Mouse (Mus musculus) forebrain, embryonic 13.5 days (tissue): ENCODE measurements around the gene Gm20388. TPM values are rescaled to one million over a fixed set of nuclear protein-coding genes. Genes with fewer than 3 reads are reported as not detected.

Source experiments
- ATAC-seq: fragments of 200-750 bp; cut with Nextera tagmentation; 2 replicates; pipeline ENCODE4 v1.8.0; 2017
- H3K27ac ChIP-seq: fragments of 300-500 bp; sonication (generic); 2 replicates; pipeline ENCODE4 v1.5.1; 2015; ENCODE audit warnings: inconsistent platforms, mild to moderate bottlenecking, moderate library complexity
- H3K27me3 ChIP-seq: fragments of 300-500 bp; sonication (generic); 2 replicates; pipeline ENCODE4 v1.6.1; 2015; ENCODE audit warnings: mild to moderate bottlenecking, inconsistent platforms
- H3K36me3 ChIP-seq: fragments of 300-500 bp; sonication (generic); 2 replicates; pipeline ENCODE4 v1.6.1; 2015; ENCODE audit warnings: mild to moderate bottlenecking, inconsistent platforms; ENCODE audit not compliant: poor library complexity, severe bottlenecking
- H3K4me1 ChIP-seq: fragments of 300-500 bp; sonication (generic); 2 replicates; pipeline ENCODE4 v1.6.1; 2015; ENCODE audit warnings: inconsistent platforms
- H3K4me2 ChIP-seq: fragments of 300-500 bp; sonication (generic); 2 replicates; pipeline ENCODE4 v1.6.1; 2015; ENCODE audit warnings: inconsistent platforms, mild to moderate bottlenecking, moderate library complexity
- H3K4me3 ChIP-seq: fragments of 300-500 bp; sonication (generic); 2 replicates; pipeline ENCODE4 v1.5.1; 2015; ENCODE audit warnings: mild to moderate bottlenecking, inconsistent platforms
- H3K9ac ChIP-seq: fragments of 300-500 bp; sonication (generic); 2 replicates; pipeline ENCODE4 v1.6.1; 2015; ENCODE audit warnings: mild to moderate bottlenecking, inconsistent platforms
- H3K9me3 ChIP-seq: fragments of 300-500 bp; sonication (generic); replicated peaks from 2 replicates; pipeline ENCODE4 v1.6.1; 2016; ENCODE audit warnings: inconsistent platforms
- WGBS: fragments of 180-500 bp; shearing (Covaris S2); methylation state at CpG from one replicate; pipeline ENCODE4 v1.1.7; 2015; 5-methylcytosine and 5-hydroxymethylcytosine counted together
- polyA plus RNA-seq: library from polyadenylated mRNA; unstranded; fragments of >200 nt; fragmentation: Nextera tagmentation; extraction: Ambion mirVana; gene quantifications from 2 replicates; pipeline ENCODE4 v1.2.1, GENCODE M21; 2015

Gene Gm20388
- polyA plus RNA-seq = 5.6 and 13.1 TPM in 2 replicates

DNA sequence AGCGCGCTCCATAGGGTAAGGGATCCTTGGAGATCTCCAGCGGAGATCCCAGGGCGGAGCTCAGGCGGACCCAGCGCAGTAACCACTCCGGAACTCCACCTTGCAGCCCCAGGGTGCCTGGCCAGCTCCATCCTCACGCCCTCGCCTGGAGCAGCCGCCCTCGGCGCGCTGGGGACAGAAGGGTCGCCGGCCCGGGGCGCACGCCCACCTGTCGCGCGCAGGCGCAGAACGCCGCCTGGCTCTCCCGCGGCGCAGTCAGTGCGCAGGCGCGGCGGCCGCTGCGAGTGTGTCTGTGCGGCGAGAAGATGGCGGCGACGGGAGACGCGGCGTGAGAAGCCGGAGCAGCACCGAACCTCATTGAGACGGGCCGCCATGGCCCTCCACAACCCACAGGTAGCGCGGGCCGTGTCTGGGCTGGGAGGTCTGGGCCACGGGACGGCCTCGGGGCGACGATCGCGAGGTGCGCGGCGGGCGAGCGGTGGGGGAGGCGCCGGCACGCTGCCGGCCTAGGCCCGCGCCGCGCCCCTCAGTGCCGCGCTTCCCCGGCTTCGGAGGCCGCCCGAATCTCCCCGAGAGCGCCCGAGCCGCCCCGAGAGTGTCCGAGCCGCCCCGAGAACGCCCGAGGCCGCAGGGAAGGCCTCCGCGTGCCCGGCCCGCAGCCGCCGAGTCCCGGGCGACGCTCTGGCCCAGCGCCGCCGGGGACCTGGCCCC, at the start of gene Gm20388:
Gene Gm20388 (plus strand): TSS at position 295 of the 711 bp plus-strand sequence.
- H3K27me3 ChIP-seq = no peaks in the 10 kb centered on the region
- under 1% methylated on average over 76 of the region's 97 CpGs for WGBS
- peak within 1 kb of the TSS; percentile 94 for H3K9ac ChIP-seq
- H3K27ac ChIP-seq = peak within 1 kb of the TSS; percentile 91
- no peaks in the 10 kb centered on the region for H3K9me3 ChIP-seq
- peaks cover 37% of the 10 kb centered on the region for H3K4me1 ChIP-seq
- H3K4me2 ChIP-seq = peak within 1 kb of the TSS; percentile 87
- H3K36me3 ChIP-seq = no peaks in the 10 kb centered on the region
- peak; percentile 96 for ATAC-seq
- peak within 1 kb of the TSS; percentile 87 for H3K4me3 ChIP-seq

DNA sequence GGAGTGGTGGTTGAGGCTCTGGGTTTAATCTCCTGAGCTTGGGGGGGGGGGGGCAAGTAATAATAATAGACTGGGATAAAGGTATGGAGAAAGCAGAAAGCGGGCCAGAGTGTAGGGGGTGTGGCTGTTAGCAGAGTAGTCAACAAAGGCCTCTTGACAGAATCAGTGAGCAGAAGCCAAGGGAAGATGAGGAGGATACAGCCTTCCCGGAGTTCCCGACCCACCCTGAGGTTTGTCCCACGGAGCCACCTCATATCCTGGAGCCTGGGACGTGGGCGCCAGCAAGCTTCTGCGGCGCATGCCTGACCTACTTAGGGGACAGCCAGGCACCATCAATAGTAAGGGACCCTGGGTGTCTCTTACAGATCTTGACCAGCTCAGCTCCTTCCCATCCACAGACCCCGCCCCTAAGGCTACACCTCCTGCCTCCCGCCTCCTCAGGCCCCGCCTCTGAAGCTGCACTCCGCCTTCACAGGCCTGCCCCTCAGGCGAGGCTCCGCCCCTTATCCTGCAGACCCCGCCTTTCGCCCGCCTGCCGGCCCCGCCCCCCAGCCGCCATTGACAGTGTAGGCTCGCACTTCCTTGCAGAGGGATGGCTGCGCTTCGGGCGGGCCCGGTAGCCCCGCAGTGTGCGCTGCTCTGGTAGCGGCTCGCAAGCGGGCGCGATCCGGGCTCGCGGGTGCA, 48.8 kb upstream of the Gm20388 start, which contains the start of gene Klhl36:
Gene Klhl36 (plus strand): TSS at position 561 of the 684 bp plus-strand sequence.
- ATAC-seq = peak; percentile 98
- Histone ChIP-seq H3K27me3 (peaks cover 8% of the 10 kb centered on the region; the same call in 1 of the 2 replicates), H3K4me2 (peak within 1 kb of the TSS; percentile 88), H3K4me1 (peaks cover 10% of the 10 kb centered on the region), H3K9ac (peak within 1 kb of the TSS; percentile 85), H3K4me3 (peak within 1 kb of the TSS; percentile 66), H3K27ac (no peak within 1 kb of the TSS), H3K9me3 (no peaks in the 10 kb centered on the region), H3K36me3 (no peaks in the 10 kb centered on the region)
- under 1% methylated on average over 34 of the region's 35 CpGs for WGBS

GRCm38 (mm10) chr8:119862390-119862734, 48.3 kb upstream of the Gm20388 start:
- peaks cover 10% of the 10 kb centered on the region for H3K4me1 ChIP-seq
- no peaks in the 10 kb centered on the region for H3K9me3 ChIP-seq
- no peak for ATAC-seq
- H3K4me2 ChIP-seq = peak overlapping the region; percentile 88
- WGBS = 2% methylated on average over 19 of the region's 19 CpGs
- peak overlapping the region; percentile 66 for H3K4me3 ChIP-seq
- H3K27me3 ChIP-seq = peaks cover 8% of the 10 kb centered on the region; the same call in 1 of the 2 replicates
- peak overlapping the region; percentile 85 for H3K9ac ChIP-seq
- H3K27ac ChIP-seq = no peak overlapping the region
- H3K36me3 ChIP-seq = no peaks in the 10 kb centered on the region

DNA sequence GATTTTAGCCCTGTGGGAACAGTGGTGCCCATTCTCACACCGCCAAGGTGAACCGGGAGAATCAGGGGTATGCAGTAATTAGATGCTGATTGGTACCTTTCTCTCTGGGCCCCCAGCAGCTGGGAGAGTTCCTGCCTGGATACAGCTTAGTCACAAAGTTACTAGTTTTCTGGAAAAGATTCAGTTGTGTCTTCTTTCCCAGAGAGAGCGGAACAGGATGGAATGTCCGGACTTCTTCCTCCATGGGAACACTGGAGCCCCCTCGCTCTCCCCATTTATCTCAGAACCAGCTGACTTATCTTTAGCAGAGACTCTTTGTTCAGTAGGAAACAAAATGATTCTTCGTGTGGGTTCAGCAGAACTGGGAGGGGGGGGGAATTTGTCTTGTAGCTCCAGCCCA, 47.9 kb upstream of the Gm20388 start:
- peak overlapping the region; percentile 66 for H3K4me3 ChIP-seq
- no peaks in the 10 kb centered on the region for H3K36me3 ChIP-seq
- no peaks in the 10 kb centered on the region for H3K9me3 ChIP-seq
- no peak overlapping the region for H3K27ac ChIP-seq
- WGBS = 8% methylated on average over 6 of the region's 6 CpGs
- peaks cover 8% of the 10 kb centered on the region; the same call in 1 of the 2 replicates for H3K27me3 ChIP-seq
- peak overlapping the region; percentile 88 for H3K4me2 ChIP-seq
- peak overlapping the region; percentile 85 for H3K9ac ChIP-seq
- peaks cover 10% of the 10 kb centered on the region for H3K4me1 ChIP-seq
- no peak for ATAC-seq

DNA sequence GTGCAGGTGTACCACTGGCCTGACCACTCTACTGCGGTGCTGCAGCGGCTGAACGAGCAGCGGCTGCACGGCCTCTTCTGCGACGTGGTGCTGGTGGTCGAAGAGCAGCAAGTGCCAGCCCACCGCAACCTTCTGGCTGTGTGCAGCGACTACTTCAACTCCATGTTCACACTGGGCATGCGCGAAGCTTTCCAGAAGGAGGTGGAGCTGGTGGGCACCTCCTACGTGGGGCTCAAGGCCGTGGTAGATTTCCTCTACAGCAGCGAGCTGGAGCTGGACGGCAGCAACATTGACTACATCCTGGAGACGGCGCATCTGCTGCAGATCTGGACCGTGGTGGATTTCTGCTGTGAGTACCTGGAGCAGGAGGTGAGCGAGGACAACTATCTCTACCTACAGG, 41.0 kb upstream of the Gm20388 start:
- Histone ChIP-seq H3K27me3 (no peaks in the 10 kb centered on the region; the same call in 1 of the 2 replicates), H3K4me2 (no peak overlapping the region), H3K4me1 (no peaks in the 10 kb centered on the region), H3K27ac (no peak overlapping the region), H3K9ac (no peak overlapping the region), H3K9me3 (peaks cover 8% of the 10 kb centered on the region), H3K36me3 (peaks cover 41% of the 10 kb centered on the region), H3K4me3 (no peak overlapping the region)
- WGBS = 86% methylated on average over 20 of the region's 20 CpGs
- ATAC-seq = no peak

DNA sequence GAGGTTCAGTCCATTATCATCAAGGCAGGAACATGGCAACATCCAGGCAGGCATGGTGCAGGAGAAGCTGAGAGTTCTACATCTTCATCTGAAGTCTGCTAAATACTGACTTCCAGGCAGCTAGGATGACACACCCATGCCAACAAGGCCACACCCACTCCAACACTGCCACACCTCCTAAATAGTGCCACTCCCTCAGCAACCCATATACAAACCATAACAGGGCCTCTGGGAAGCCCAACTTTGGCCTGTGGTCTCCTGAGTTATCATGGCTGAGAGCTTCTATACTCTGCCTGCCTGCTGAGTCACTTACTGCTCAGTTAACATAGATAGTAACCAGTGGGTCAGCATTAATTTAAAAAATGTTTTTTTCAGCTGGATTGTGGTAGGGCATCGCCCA, 37.5 kb upstream of the Gm20388 start:
- 89% methylated on average over 1 of the region's 1 CpGs for WGBS
- Histone ChIP-seq H3K9ac (no peak overlapping the region), H3K9me3 (peaks cover 8% of the 10 kb centered on the region)

DNA sequence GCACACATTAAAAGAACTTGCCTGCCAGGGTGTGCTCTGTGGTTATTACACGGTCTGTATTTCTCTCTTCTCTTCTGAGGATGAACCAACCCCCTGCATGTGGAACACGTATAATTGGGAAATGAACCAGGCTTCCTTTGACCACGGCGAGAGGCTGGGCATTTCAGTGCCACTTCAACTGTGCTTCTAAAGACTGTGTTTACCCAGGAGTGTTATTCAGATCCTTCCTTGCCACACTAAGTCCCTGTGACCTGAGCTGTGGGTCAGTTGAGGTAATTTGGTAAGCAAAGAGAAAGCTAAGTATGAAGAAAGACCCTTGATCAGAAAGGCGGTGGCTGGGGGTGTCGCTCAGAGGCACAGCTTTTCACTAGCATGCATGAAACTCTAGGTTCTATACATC, 29.3 kb upstream of the Gm20388 start:
- ATAC-seq = no peak
- WGBS = 83% methylated on average over 6 of the region's 6 CpGs
- H3K27me3 ChIP-seq = no peaks in the 10 kb centered on the region

More for the DNA sequence above, 37.5 kb upstream of the Gm20388 start:
- Histone ChIP-seq H3K27ac (no peak overlapping the region), H3K4me2 (no peak overlapping the region), H3K4me3 (no peak overlapping the region), H3K27me3 (no peaks in the 10 kb centered on the region), H3K36me3 (peaks cover 60% of the 10 kb centered on the region), H3K4me1 (no peaks in the 10 kb centered on the region)
- ATAC-seq = no peak

GRCm38 (mm10) chr8:119881917-119882316, 28.7 kb upstream of the Gm20388 start:
- H3K4me3 ChIP-seq = no peak overlapping the region
- H3K4me2 ChIP-seq = no peak overlapping the region
- H3K36me3 ChIP-seq = peaks cover 7% of the 10 kb centered on the region; the same call in 1 of the 2 replicates
- no peaks in the 10 kb centered on the region for H3K9me3 ChIP-seq
- no peak overlapping the region for H3K9ac ChIP-seq
- peaks cover 7% of the 10 kb centered on the region for H3K4me1 ChIP-seq
- no peaks in the 10 kb centered on the region for H3K27me3 ChIP-seq
- no peak overlapping the region for H3K27ac ChIP-seq
- 75% methylated on average over 8 of the region's 8 CpGs for WGBS
- no peak for ATAC-seq

More for the DNA sequence above, 29.3 kb upstream of the Gm20388 start:
- no peak overlapping the region for H3K4me2 ChIP-seq
- no peaks in the 10 kb centered on the region for H3K9me3 ChIP-seq
- H3K9ac ChIP-seq = no peak overlapping the region
- peaks cover 7% of the 10 kb centered on the region for H3K4me1 ChIP-seq
- no peak overlapping the region for H3K27ac ChIP-seq
- peaks cover 11% of the 10 kb centered on the region for H3K36me3 ChIP-seq
- H3K4me3 ChIP-seq = no peak overlapping the region

DNA sequence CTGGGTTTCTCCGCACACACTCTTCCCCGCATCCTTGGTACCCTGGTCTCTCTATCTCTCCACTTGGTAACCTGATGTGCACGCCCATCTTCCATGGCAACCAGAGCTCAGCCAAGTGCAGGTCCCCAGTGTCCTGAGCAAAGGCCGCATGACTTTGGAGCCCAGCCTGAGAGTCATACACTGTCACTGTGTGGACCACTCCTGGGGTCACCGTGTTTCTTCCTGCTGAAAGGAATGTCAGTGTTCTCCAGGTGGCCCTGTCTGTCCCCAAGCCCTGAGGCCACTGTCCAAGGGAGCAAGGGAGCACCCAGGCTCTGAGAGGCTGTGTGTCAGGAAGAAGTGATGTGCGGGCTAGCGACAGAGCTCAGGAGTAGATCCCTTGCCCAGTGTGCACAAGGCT, 27.4 kb upstream of the Gm20388 start:
- H3K27ac ChIP-seq = no peak overlapping the region
- peaks cover 13% of the 10 kb centered on the region for H3K4me1 ChIP-seq
- ATAC-seq = no peak
- no peaks in the 10 kb centered on the region for H3K9me3 ChIP-seq
- no peaks in the 10 kb centered on the region for H3K36me3 ChIP-seq
- no peak overlapping the region for H3K4me2 ChIP-seq
- WGBS = 90% methylated on average over 7 of the region's 7 CpGs
- no peak overlapping the region for H3K9ac ChIP-seq
- no peaks in the 10 kb centered on the region for H3K27me3 ChIP-seq
- H3K4me3 ChIP-seq = no peak overlapping the region

GRCm38 (mm10) chr8:119885612-119886011, 25.0 kb upstream of the Gm20388 start:
- H3K4me3 ChIP-seq = no peak overlapping the region
- no peaks in the 10 kb centered on the region for H3K36me3 ChIP-seq
- H3K27me3 ChIP-seq = no peaks in the 10 kb centered on the region
- H3K4me1 ChIP-seq = peaks cover 14% of the 10 kb centered on the region
- 28% methylated on average over 3 of the region's 3 CpGs for WGBS
- no peak overlapping the region for H3K27ac ChIP-seq
- no peak overlapping the region for H3K9ac ChIP-seq
- H3K9me3 ChIP-seq = no peaks in the 10 kb centered on the region
- no peak overlapping the region for H3K4me2 ChIP-seq
- no peak for ATAC-seq

DNA sequence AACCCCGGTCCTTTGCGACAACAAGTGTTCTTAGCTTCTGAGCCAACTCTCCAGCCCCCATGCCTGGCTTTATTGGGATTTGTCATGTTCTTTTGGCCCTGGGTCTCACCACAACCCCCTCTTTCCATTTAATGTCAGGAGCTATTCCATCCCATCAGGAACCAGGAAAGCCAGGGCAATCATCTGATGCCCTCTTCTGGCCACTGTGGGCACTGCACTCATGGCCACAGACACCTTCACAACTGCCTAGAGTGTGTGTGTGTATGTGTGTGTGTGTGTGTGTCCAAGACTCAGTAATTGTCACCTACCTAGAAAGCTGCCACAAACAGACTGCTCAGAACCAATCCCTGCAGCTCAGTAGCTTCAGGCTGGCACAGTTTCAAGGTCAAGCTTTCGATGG, 23.5 kb upstream of the Gm20388 start:
- H3K27ac ChIP-seq = no peak overlapping the region
- 94% methylated on average over 3 of the region's 3 CpGs for WGBS
- H3K4me1 ChIP-seq = peaks cover 14% of the 10 kb centered on the region
- H3K27me3 ChIP-seq = no peaks in the 10 kb centered on the region
- no peak overlapping the region for H3K4me2 ChIP-seq
- no peak for ATAC-seq
- H3K4me3 ChIP-seq = no peak overlapping the region
- H3K9ac ChIP-seq = no peak overlapping the region
- no peaks in the 10 kb centered on the region for H3K9me3 ChIP-seq
- no peaks in the 10 kb centered on the region for H3K36me3 ChIP-seq

DNA sequence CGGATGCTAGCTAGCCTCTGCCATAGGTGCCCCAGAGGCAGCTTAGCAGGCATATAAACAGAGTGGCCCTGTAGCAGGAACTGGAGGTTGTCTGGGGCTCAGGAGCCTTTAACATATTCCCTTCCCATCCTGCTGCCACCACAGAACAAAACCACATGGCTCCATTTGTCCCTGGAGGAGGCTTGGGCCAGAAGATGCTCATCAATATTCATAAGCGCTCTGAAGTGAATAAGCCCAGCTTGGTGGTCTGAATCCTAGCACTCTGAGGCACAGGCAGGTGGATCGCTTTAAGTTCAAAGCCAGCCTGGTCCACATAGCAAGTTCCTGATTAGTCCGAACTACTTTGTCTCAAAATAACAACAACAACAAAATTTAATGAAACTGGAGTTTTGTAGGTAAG, 22.6 kb upstream of the Gm20388 start:
- Histone ChIP-seq H3K9me3 (no peaks in the 10 kb centered on the region), H3K4me1 (peaks cover 14% of the 10 kb centered on the region), H3K4me3 (no peak overlapping the region), H3K27me3 (no peaks in the 10 kb centered on the region), H3K4me2 (no peak overlapping the region), H3K9ac (no peak overlapping the region), H3K27ac (no peak overlapping the region), H3K36me3 (no peaks in the 10 kb centered on the region)
- 53% methylated on average over 4 of the region's 4 CpGs for whole genome bisulfite sequencing
- peak; percentile 27; the same call in 1 of the 2 replicates for ATAC-seq
